Mouse (Mus musculus) MN1 (cell line): ENCODE data around the gene Rab3il1.

ENCODE experiments used
- DNase-seq: peaks from one replicate; pipeline ENCODE4 v3.0.0-alpha.2; 2016; ENCODE audit warnings: low spot score

Rab3il1 gene

DNA sequence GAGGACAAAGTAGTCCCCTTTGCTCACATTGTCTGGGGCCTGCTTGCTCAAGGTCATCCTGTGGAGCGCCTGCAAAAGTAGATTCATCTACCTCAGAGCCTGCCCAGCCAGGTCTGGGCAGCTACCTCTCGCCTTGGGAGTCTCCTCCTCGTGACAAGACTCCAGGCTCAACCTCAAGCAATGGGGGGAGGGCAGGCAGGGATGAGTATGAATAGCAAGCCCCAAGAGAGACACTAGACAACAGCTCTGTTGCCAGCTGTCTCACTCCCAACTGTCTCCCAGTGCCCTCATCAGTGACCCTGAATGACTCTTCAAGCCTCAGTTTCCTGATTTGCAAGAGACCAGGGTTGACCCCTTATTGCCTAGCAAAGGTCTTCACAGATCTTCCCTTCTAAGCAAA is 11.9 kb downstream of the Rab3il1 start:
- no peak for DNase-seq

DNA sequence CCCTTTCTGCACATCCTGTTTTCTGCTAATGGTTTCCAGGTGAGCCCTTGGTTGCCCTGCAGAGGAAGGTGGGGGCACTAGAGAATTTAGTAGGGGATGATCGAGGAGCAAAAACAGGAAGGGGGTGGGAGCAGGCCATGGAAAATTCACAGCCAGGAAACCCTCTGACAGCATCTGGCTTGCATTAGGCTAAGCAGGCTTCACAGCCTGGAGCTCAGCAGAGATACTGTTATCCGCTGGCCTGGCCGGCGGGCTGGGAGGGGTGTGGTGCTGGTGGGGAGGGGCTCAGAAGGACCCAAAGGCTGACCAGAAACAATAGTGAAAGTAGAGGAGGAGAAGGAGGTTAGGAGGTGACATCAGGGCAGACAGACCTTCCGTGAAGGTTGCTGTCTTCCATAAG is 12.4 kb downstream of the Rab3il1 start:
- no peak for DNase-seq

GRCm38 (mm10) chr19:10014824-10015223 is 13.4 kb downstream of the Rab3il1 start:
- no peak for DNase-seq

GRCm38 (mm10) chr19:10015442-10015841 is 14.0 kb downstream of the Rab3il1 start:
- no peak for DNase-seq

- no peak for DNase-seq
Measured at GRCm38 (mm10) chr19:10016151-10016550, 14.7 kb downstream of the Rab3il1 start.

- peak; percentile 70 for DNase-seq
Measured at GRCm38 (mm10) chr19:10017637-10018526, 16.4 kb downstream of the Rab3il1 start.

- DNase-seq: no peak
Measured at GRCm38 (mm10) chr19:10018527-10018818, 17.0 kb downstream of the Rab3il1 start.

DNA sequence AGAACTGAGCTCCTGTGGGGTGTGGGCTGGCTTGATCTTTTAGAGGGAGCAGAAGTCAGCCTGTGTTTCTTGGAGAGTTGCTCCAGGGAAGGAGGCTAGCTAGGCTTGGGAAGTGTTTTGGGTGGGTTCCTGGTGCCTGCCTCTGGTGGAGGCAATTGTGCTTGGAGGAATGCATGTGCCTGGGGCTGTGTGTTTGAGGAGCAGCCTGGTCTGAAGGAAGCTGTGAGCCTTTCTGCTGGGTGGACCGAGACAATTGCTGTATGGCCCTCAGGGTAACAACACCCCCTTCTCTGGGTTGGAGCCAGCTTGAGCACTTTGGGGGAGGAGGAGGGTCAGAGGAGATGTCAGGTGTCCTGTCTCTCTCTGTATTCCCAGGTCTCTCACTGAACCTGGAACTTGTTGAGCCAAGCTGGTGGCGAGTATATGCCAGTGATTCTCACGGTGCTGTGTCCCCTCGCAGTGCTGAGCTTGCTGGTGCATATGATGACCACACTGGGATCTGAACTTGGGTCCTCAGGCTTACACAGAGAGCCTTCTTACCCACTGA is 17.8 kb downstream of the Rab3il1 start:
- DNase-seq: no peak

- no peak for DNase-seq
Measured at GRCm38 (mm10) chr19:10021981-10022380, 20.5 kb downstream of the Rab3il1 start.

DNA sequence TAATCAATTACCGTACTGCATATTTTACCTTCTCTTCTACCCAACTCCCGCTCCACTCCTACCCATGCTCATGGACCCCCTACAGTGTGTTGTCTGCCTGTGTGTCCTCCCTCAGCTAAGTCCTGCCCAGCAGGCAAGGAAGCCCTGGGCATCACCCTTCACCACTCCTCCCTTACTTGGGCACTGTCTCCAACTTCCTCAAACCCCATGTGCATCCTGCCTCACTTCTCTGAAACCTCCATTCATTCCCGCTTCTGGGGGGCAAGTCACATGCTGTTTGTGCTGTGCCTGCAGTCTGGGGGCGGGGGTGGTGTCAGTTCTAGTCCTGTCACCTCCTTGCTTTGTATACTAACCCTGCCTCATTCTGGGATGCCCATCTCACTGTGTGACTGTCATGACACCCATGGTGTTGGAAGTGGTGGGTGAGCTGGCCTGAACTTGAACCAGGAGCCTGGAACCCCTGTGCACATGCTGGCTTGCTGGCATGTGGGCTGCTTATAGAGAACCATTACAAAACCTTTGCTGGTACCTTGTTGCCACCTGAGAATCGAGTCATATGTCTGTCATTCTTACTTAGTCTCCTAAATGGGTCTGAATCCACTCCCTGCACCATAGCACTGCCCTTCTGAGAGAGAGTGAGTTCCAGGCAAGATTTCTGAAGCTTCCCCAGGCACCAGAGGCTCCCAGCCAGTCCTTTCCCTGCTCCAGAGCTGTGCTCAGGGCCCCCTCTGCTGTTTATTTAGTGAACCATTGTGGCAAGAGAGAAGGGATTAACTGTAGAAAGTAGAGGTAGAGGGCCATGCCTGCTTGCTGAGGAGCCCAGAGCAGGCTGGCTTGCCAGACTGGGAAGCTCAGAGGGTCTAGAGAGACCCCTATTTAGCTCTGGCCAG is 21.2 kb downstream of the Rab3il1 start:
- DNase-seq: peak; percentile 44

DNA sequence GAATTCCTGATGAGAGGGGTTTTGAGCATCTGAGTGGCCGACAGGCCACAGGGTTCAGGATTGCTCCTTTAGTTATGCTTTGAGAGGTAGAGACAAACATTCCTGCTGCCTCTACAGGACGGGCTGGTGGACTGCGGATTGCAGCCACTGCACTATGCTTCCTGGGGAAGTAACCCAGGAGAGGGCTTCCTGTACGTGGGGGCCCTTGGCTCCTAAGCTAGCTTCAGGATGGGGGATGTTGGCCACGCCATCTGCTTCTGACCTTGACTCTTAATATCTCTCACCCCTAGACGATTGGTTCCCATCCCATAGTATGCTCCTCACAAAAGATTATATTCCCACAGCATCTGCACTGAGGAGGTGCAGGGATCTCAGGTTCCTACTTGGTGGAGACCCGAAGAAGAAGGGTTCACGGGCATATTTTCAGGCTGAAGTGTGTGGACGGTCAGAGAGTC is 21.9 kb downstream of the Rab3il1 start:
- DNase-seq: no peak

- no peak for DNase-seq
Measured at GRCm38 (mm10) chr19:10025169-10025875, 23.9 kb downstream of the Rab3il1 start.

DNA sequence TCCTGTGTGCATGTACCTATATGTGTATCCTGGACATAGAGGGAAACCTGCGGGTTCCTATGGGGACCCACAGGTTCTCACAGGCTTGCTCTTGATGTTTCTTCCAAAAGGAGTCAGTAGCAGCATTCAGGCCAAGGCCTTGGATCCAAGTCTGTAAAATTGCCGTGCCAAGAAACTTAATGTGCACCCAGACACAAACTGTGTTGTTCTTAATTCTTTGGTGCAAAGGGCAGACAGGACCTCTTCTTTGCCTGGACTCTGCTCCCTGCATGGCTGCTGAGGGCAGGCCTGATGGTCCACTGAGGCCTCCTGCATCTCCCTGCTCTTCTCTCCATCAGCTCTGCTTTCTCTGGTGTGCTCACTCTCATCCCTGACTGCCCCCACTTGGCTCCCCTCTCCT is 28.3 kb downstream of the Rab3il1 start:
- DNase-seq: no peak

DNA sequence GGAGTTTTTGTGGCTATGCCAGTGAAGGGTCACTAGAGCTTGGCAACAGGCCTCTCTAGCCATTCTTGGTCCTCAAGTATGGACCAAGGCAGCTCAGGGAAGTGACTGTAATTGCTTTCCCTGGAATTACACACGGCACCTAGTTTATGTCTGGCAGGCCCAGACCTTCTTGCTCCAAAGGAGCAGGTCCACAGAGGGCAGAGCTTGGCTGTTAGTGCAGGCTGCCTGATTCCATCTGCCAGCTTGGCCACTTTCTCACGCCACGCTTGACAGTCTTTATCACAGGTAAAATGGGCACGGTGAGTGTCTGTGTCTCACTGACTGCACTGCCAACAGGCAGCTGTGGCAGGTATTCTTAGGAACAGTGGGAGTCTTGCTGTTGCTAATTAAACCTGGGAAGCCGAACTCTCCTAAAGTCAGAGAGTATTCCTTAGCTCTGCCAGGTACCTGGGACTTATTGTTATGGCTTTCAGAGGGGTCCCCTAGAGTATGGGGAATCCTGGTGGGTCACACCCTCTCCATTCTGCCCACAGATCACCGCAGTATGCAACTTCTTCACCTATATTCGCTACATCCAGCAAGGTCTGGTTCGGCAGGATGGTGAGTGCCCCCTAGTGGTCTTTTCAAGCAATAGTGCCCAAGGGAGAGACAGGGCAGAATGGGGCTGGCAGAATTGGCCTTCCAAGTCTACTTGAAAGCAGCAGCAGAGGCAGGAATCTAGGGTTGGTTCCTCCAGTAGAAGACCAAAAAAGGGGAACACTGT is 31.9 kb downstream of the Rab3il1 start:
- DNase-seq: peak; percentile 60

GRCm38 (mm10) chr19:10034356-10034755 is 32.9 kb downstream of the Rab3il1 start:
- no peak for DNase-seq

GRCm38 (mm10) chr19:10034785-10035447 is 33.4 kb downstream of the Rab3il1 start:
- peak; percentile 73 for DNase-seq

- no peak for DNase-seq
Measured at GRCm38 (mm10) chr19:10037534-10037933, 36.1 kb downstream of the Rab3il1 start.

DNA sequence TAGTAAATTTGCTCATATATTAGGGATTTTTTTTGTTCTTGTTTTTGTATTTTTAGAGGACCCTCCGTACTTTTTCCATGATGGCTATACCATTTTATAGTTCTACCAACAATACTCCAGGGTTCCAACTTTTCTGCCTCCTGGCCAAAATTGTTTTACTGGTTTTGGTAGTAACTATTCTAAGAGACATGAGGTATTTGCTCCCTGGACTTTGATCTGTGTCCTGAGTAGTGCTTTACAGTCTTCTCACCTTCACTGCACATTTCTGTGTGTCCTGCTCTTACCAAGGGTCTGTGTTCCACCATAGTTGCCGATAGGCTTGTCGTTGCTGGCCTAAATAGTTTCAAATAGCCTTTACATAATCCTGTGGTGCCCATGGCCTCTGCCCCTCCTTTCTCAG is 36.9 kb downstream of the Rab3il1 start:
- no peak for DNase-seq

GRCm38 (mm10) chr19:10038910-10039309 is 37.4 kb downstream of the Rab3il1 start:
- peak; percentile 20 for DNase-seq

- no peak for DNase-seq
Measured at GRCm38 (mm10) chr19:10039615-10040014, 38.1 kb downstream of the Rab3il1 start.
